Mouse (Mus musculus): ENCODE measurements around the gene Gadd45b. TPM values are rescaled to one million over a fixed set of nuclear protein-coding genes. Genes with fewer than 3 reads are reported as not detected.

Gene Gadd45b
- total RNA-seq, 2 experiments from 2014 or later, result 12.1 to 14.4 TPM

DNA sequence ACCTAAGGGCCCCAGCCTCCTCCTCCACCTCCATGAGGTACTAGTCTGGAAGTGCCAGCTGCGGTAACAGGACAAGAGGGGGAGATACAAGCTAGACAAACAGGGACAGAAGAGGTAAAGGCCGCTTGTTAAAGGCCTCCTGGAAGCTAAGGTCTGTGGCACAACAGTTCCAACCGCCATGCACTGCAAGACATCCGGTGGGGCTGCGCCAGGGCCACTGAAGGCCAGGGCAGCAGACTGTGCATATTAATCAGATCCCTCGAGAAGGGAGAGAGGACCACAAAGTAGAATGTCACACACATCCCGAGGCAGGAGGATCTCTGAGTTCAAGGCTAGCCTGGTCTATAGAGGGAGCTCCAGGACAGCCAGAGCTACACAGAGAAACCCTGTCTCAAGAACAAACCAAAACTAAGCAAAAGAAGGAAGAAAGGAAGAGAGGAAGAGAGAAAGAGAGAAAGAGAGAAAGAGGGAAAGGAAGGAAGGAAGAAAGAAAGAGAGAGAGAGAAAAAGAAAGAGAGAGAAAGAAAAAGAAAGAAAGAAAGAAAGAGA is 51.8 kb downstream of the Gadd45b start:
- DNase-seq (ENCODE audit: low spot score in 2 of 2), result no peak

Other genes starting within 250 kb of the Gadd45b start
- gene Mob3a, start 228.1 kb upstream of the Gadd45b start, total RNA-seq (2021), result 10 to 100 TPM; 21.2 to 22.5 TPM
- gene Izumo4, start 227.9 kb upstream of the Gadd45b start, total RNA-seq (2021), result 10 to 100 TPM; 51.0 to 69.9 TPM
- 100 to 1,000 TPM; 135 to 139 TPM for gene Ap3d1, start 187.8 kb upstream of the Gadd45b start, total RNA-seq (2021)
- gene Dot1l, start 174.9 kb upstream of the Gadd45b start, total RNA-seq (2021), result 10 to 100 TPM; 61.0 to 67.4 TPM
- 10 to 100 TPM; 42.9 to 45.3 TPM for gene Sf3a2, start 131.9 kb upstream of the Gadd45b start, total RNA-seq (2021)
- gene Plekhj1, start 131.4 kb upstream of the Gadd45b start, total RNA-seq (2021), result 10 to 100 TPM; 61.9 to 72.8 TPM
- gene Amh, start 124.8 kb upstream of the Gadd45b start, total RNA-seq (2021), result 1 to 10 TPM; 2.1 to 2.5 TPM
- gene Jsrp1, start 116.6 kb upstream of the Gadd45b start, total RNA-seq (2021), result 1 to 10 TPM; 1.4 TPM
- 100 to 1,000 TPM; 399 to 419 TPM for gene Oaz1, start 103.4 kb upstream of the Gadd45b start, total RNA-seq (2021)
- gene Lingo3, start 86.0 kb upstream of the Gadd45b start, total RNA-seq (2021), result 10 to 100 TPM; 20.4 to 25.9 TPM
- gene Lsm7, start 74.9 kb upstream of the Gadd45b start, total RNA-seq (2021), result 10 to 100 TPM; 52.3 to 54.0 TPM
- gene Sppl2b, start 74.8 kb upstream of the Gadd45b start, total RNA-seq (2021), result 10 to 100 TPM; 80.4 to 97.8 TPM
- gene Tmprss9, start 58.2 kb upstream of the Gadd45b start, total RNA-seq (2021), result under 1 TPM; 0.11 to 0.16 TPM
- 100 to 1,000 TPM; 157 to 172 TPM for gene Timm13, start 29.1 kb upstream of the Gadd45b start, total RNA-seq (2021)
- gene Lmnb2, start 11.8 kb upstream of the Gadd45b start, total RNA-seq (2021), result 10 to 100 TPM; 23.1 to 26.2 TPM
- gene Gng7, start 84.9 kb downstream of the Gadd45b start, total RNA-seq (2021), result 100 to 1,000 TPM; 145 to 156 TPM
- gene Diras1, start 95.6 kb downstream of the Gadd45b start, total RNA-seq (2021), result 100 to 1,000 TPM in 1 of 2 experiments, 10 to 100 TPM in 1; 92.4 to 110 TPM
- gene Slc39a3, start 107.4 kb downstream of the Gadd45b start, total RNA-seq (2021), result 10 to 100 TPM; 57.3 to 66.0 TPM
- gene Sgta, start 130.1 kb downstream of the Gadd45b start, total RNA-seq (2021), result 100 to 1,000 TPM; 176 to 186 TPM
- 10 to 100 TPM; 56.3 to 57.6 TPM for gene Thop1, start 140.0 kb downstream of the Gadd45b start, total RNA-seq (2021)
- gene Creb3l3, start 168.8 kb downstream of the Gadd45b start, total RNA-seq (2021), result under 1 TPM; 0.41 to 0.45 TPM
- gene Map2k2, start 175.8 kb downstream of the Gadd45b start, total RNA-seq (2021), result 100 to 1,000 TPM; 139 to 150 TPM
- 10 to 100 TPM; 38.4 to 45.2 TPM for gene Zbtb7a, start 205.1 kb downstream of the Gadd45b start, total RNA-seq (2021)
- gene Pias4, start 237.8 kb downstream of the Gadd45b start, total RNA-seq (2021), result 10 to 100 TPM; 26.7 to 29.7 TPM
- gene Eef2, start 246.6 kb downstream of the Gadd45b start, total RNA-seq (2021), result 1,000 to 10,000 TPM; 1,075 to 1,131 TPM